Comparison of ENCODE assay signal across 22 mouse cellular contexts in genomic region chr7:141956174-141956566, GRCm38 (mm10). TPM values are rescaled to one million over a fixed set of nuclear protein-coding genes. Genes with fewer than 3 reads are reported as not detected.
DNase-seq lines count a peak whose midpoint lies in the region; ATAC-seq lines count a peak whose summit lies in the region.
"Had no signal": no experiment of that assay in that cellular context is flagged by ENCODE, and none has a peak within 500 bp of the region (broad histone marks: within the 10 kb centered on the region; RNA-seq: fewer than 3 reads in every experiment).

No protein-coding gene starts in this region.

- H3K36me3 ChIP-seq in midbrain, embryonic 13.5 days, result peaks cover 11% of the 10 kb centered on the region
- H3K36me3 ChIP-seq in midbrain, embryonic 15.5 days (replicated peaks), result no peaks in the 10 kb centered on the region
- H3K36me3 ChIP-seq in intestine, embryonic 16.5 days (ENCODE audit: control insufficient read depth, insufficient read depth, low read length), result no peaks in the 10 kb centered on the region
- H3K36me3 ChIP-seq: embryonic facial prominence, embryonic 12.5 days; heart, embryonic 12.5 days; kidney, embryonic 15.5 days; neural tube, embryonic 15.5 days had no signal

- no peaks in the 10 kb centered on the region for H3K27me3 ChIP-seq in midbrain, embryonic 13.5 days
- no peaks in the 10 kb centered on the region for H3K27me3 ChIP-seq in midbrain, embryonic 15.5 days (replicated peaks)
- H3K27me3 ChIP-seq in intestine, embryonic 16.5 days (replicated peaks; ENCODE audit: control insufficient read depth, insufficient read depth, low read length), result peaks cover 23% of the 10 kb centered on the region
- H3K27me3 ChIP-seq: neural tube, embryonic 15.5 days had no signal

- H3K4me3 ChIP-seq in midbrain, embryonic 13.5 days (replicated peaks), result no peak overlapping the region
- H3K4me3 ChIP-seq in midbrain, embryonic 15.5 days, result no peak overlapping the region
- no peak overlapping the region for H3K4me3 ChIP-seq in intestine, embryonic 16.5 days (ENCODE audit: low read length)
- H3K4me3 ChIP-seq: embryonic facial prominence, embryonic 12.5 days; heart, embryonic 12.5 days; kidney, embryonic 15.5 days; neural tube, embryonic 15.5 days had no signal

- ATAC-seq in midbrain, embryonic 13.5 days, result no peak
- no peak for ATAC-seq in midbrain, embryonic 15.5 days (replicated peaks)
- ATAC-seq in intestine, embryonic 16.5 days, result no peak
- ATAC-seq: inflammation-experienced regulatory T-cells, adult 6 months had no signal

- intact Hi-C loops in left cerebral cortex, postnatal 36 days (cut with DNase I), result no loop called here

- 0 out of 2 replicates have a peak overlapping the region, but pooled peaks have one; percentile 25 for H3K27ac ChIP-seq in midbrain, embryonic 13.5 days
- H3K27ac ChIP-seq in midbrain, embryonic 15.5 days, result no peak overlapping the region
- H3K27ac ChIP-seq in intestine, embryonic 16.5 days (ENCODE audit: low read length), result no peak overlapping the region
- H3K27ac ChIP-seq: embryonic facial prominence, embryonic 12.5 days; kidney, embryonic 15.5 days; neural tube, embryonic 15.5 days had no signal

- DNase-seq in cerebellum, adult 18-20 months, result peak; percentile 60 to 61
- DNase-seq in cerebellum, postnatal 36 days, result no peak
- peak; percentile 52 for DNase-seq in layer of hippocampus, adult 11-12 months (ENCODE audit: low spot score)
- DNase-seq in layer of hippocampus, postnatal 25 days (ENCODE audit: extremely low spot score in 1 of 2, low spot score in 1 of 2), result no peak
- peak; percentile 55 to 72 for DNase-seq in left cerebral cortex, postnatal 36 days (ENCODE audit: low spot score in 2 of 2)
- DNase-seq: adrenal gland, postnatal 36 days; forebrain, postnatal 0 days; gastrocnemius, postnatal 36 days; heart, postnatal 36 days; liver; lung, adult 18-20 months; lung, postnatal 4 days; thymus, adult 18-20 months had no signal

- H3K9me3 ChIP-seq in midbrain, embryonic 13.5 days, result no peaks in the 10 kb centered on the region
- H3K9me3 ChIP-seq in midbrain, embryonic 15.5 days, result no peaks in the 10 kb centered on the region
- peaks cover 3% of the 10 kb centered on the region; the same call in 1 of the 2 replicates for H3K9me3 ChIP-seq in intestine, embryonic 16.5 days (ENCODE audit: control insufficient read depth, low read length)
- H3K9me3 ChIP-seq: kidney, embryonic 15.5 days; neural tube, embryonic 15.5 days had no signal

- 78% methylated on average over 8 of the region's 8 CpGs for WGBS in midbrain, embryonic 13.5 days
- 77% methylated on average over 8 of the region's 8 CpGs for WGBS in midbrain, embryonic 15.5 days
- 74% methylated on average over 8 of the region's 8 CpGs for WGBS in intestine, embryonic 16.5 days

- no peak overlapping the region; the same call in 1 of the 2 replicates for H3K4me2 ChIP-seq in midbrain, embryonic 13.5 days (replicated peaks)
- H3K4me2 ChIP-seq in midbrain, embryonic 15.5 days, result no peak overlapping the region
- H3K4me2 ChIP-seq in intestine, embryonic 16.5 days (ENCODE audit: low read depth, low read length), result no peak overlapping the region
- H3K4me2 ChIP-seq: embryonic facial prominence, embryonic 12.5 days; heart, embryonic 12.5 days; kidney, embryonic 15.5 days; neural tube, embryonic 15.5 days had no signal

- peaks cover 99% of the 10 kb centered on the region for H3K4me1 ChIP-seq in midbrain, embryonic 13.5 days (replicated peaks)
- peaks cover 99% of the 10 kb centered on the region for H3K4me1 ChIP-seq in midbrain, embryonic 15.5 days
- no peaks in the 10 kb centered on the region for H3K4me1 ChIP-seq in intestine, embryonic 16.5 days (ENCODE audit: control insufficient read depth, insufficient read depth, low read length)
- H3K4me1 ChIP-seq: embryonic facial prominence, embryonic 12.5 days; heart, embryonic 12.5 days; kidney, embryonic 15.5 days had no signal

- no peak overlapping the region; the same call in 1 of the 2 replicates for H3K9ac ChIP-seq in midbrain, embryonic 13.5 days (replicated peaks)
- H3K9ac ChIP-seq in midbrain, embryonic 15.5 days, result no peak overlapping the region
- H3K9ac ChIP-seq in intestine, embryonic 16.5 days (ENCODE audit: low read depth, low read length), result no peak overlapping the region
- H3K9ac ChIP-seq: embryonic facial prominence, embryonic 12.5 days; forebrain, postnatal 0 days; heart, embryonic 12.5 days; kidney, embryonic 15.5 days; neural tube, embryonic 15.5 days had no signal

RNA-seq across cellular contexts. Expression of gene Brsk2, which starts 6.6 kb away (rescaled TPM):
- 100 to 1,000 TPM; 170 to 190 TPM for total RNA-seq in layer of hippocampus, postnatal 25 days (2021)
- 27.5 and 29.4 TPM in 2 replicates for polyA plus RNA-seq in midbrain, embryonic 13.5 days (2015; fragmentation: Nextera tagmentation; extraction: Ambion mirVana)
- polyA plus RNA-seq in midbrain, embryonic 15.5 days (2015; fragmentation: Nextera tagmentation; extraction: Ambion mirVana), result 24.7 and 25.9 TPM in 2 replicates
- 100 to 1,000 TPM; 229 to 232 TPM for total RNA-seq in left cerebral cortex, postnatal 36 days (2021)
- 0.98 and 1.3 TPM in 2 replicates for polyA plus RNA-seq in intestine, embryonic 16.5 days (2015; fragmentation: Nextera tagmentation; extraction: Ambion mirVana)
- total RNA-seq: monocyte, adult 5-6 weeks had no signal

RNA-seq across cellular contexts. Expression of gene Tollip, which starts 37.9 kb away (rescaled TPM):
- total RNA-seq in layer of hippocampus, postnatal 25 days (2021), result 100 to 1,000 TPM; 126 to 131 TPM
- polyA plus RNA-seq in midbrain, embryonic 13.5 days (2015; fragmentation: Nextera tagmentation; extraction: Ambion mirVana), result 69.0 and 71.2 TPM in 2 replicates
- polyA plus RNA-seq in midbrain, embryonic 15.5 days (2015; fragmentation: Nextera tagmentation; extraction: Ambion mirVana), result 82.6 TPM in 2 replicates
- 100 to 1,000 TPM; 131 to 140 TPM for total RNA-seq in left cerebral cortex, postnatal 36 days (2021)
- polyA plus RNA-seq in intestine, embryonic 16.5 days (2015; fragmentation: Nextera tagmentation; extraction: Ambion mirVana), result 51.1 and 55.5 TPM in 2 replicates

Comparison
In these comparisons a context has a peak if more than half of its experiments do, and no peak if none do; other contexts are left out.
1. DNase-seq: peak in cerebellum, adult 18-20 months (2 of 2), layer of hippocampus, adult 11-12 months (single experiment) and left cerebral cortex, postnatal 36 days (2 of 2); none in cerebellum, postnatal 36 days (0 of 2) and layer of hippocampus, postnatal 25 days (0 of 2).
2. RNA of gene Brsk2, which starts 6.6 kb away (polyA plus RNA-seq): 27.5 to 29.4 TPM in midbrain, embryonic 13.5 days and 24.7 to 25.9 TPM in midbrain, embryonic 15.5 days; 0.98 to 1.3 TPM in intestine, embryonic 16.5 days; every median in the first group is over 10 times any median in the second.